9 mouse cellular contexts compared by ENCODE assay signal in the genomic region with DNA sequence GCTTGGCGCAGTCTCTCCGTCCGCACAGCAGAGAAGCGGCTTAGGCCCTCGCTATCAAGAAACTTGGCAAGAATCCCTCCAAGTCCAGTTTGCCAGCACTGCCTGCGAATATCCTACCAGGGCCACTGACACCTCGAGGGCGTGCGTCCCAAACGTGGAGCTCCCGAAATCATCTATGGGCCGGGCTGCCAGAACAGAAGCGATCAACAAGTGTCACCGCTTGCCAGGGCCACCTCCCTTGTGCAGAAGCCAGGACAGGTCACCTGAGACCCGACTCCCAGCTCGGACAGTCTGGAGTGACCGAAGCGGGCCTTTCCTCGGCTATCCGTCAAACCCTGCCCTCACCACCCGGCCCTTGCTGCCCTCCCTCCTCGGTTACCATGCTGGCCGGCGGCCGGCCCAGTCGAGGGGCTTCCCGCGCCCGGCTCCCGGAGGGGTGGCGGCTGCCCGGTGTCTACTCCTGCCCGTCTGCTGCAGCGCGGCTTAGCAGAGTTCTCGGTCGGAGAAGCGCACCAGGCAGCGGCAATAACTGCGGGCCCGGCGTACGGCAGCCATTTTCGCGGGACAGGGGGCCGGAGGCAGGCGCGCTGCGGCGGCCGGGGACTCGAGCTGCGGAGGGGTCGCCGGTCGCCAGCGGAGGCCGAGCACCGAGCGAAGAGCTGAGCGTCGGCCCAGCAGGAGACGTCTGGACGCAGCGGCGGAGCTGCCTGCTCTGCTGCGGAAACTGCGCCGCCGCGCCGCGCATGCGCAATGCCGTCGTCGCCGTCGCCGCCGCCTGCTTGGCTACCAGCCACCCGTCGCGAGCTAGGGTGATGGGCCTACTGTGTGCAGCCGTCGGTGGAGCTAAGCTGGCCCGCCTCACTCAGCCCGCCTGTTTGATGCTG. TPM values are rescaled to one million over a fixed set of nuclear protein-coding genes. Genes with fewer than 3 reads are reported as not detected.
DNase-seq lines count a peak whose midpoint lies in the region; ATAC-seq and TF ChIP-seq lines count a peak whose summit lies in the region.
"Had no signal": no experiment of that assay in that cellular context is flagged by ENCODE, and none has a peak within 500 bp of the region (broad histone marks: within the 10 kb centered on the region; RNA-seq: fewer than 3 reads in every experiment).

No protein-coding gene starts in this region.

- H3K27ac ChIP-seq in heart, embryonic 12.5 days (ENCODE audit: poor library complexity, severe bottlenecking), result peak overlapping the region; percentile 98
- peak overlapping the region; percentile 97 for H3K27ac ChIP-seq in liver, embryonic 14.5 days
- H3K27ac ChIP-seq in stomach, embryonic 15.5 days, result peak overlapping the region; percentile 95

- peaks cover 60% of the 10 kb centered on the region for H3K4me1 ChIP-seq in erythroblast, embryonic 14.5 days (ENCODE audit: control insufficient read depth)
- peaks cover 15% of the 10 kb centered on the region for H3K4me1 ChIP-seq in heart, embryonic 12.5 days (replicated peaks)
- peaks cover 35 to 38% of the 10 kb centered on the region in 2 experiments for H3K4me1 ChIP-seq in liver, embryonic 14.5 days (replicated peaks; ENCODE audit: control insufficient read depth in 2 of 2, insufficient read depth in 2 of 2, low read length in 1 of 2)
- peaks cover 10% of the 10 kb centered on the region for H3K4me1 ChIP-seq in stomach, embryonic 15.5 days

- DNase-seq in CD4-positive, CD25-positive, alpha-beta regulatory T cell, adult 2 months (ENCODE audit: low read depth, low spot score), result peak; percentile 96
- peak; percentile 68 for DNase-seq in brain, embryonic 18.5 days (ENCODE audit: low read depth, low spot score)
- peak; percentile 89 for DNase-seq in kidney, postnatal 10 days
- peak; percentile 73 to 76 (median 75) for DNase-seq in liver, embryonic 14.5 days (ENCODE audit: low read depth in 3 of 3, low spot score in 3 of 3)
- DNase-seq in neural tube, embryonic 10.5 days (ENCODE audit: extremely low spot score, low spot score), result peak; percentile 86

- peak overlapping the region; percentile 95 for H3K9ac ChIP-seq in heart, embryonic 12.5 days
- H3K9ac ChIP-seq in liver, embryonic 14.5 days (replicated peaks), result peak overlapping the region; percentile 98
- H3K9ac ChIP-seq in stomach, embryonic 15.5 days, result peak overlapping the region; percentile 73

- H3K4me3 ChIP-seq in erythroblast, embryonic 14.5 days (replicated peaks), result peak overlapping the region; percentile 100
- H3K4me3 ChIP-seq in heart, embryonic 12.5 days, result peak overlapping the region; percentile 93
- peak overlapping the region; percentile 74 to 81 for H3K4me3 ChIP-seq in liver, embryonic 14.5 days (ENCODE audit: insufficient read depth in 1 of 2, low read depth in 2 of 2, low read length in 2 of 2)
- peak overlapping the region; percentile 70 for H3K4me3 ChIP-seq in stomach, embryonic 15.5 days (replicated peaks)

- under 1% methylated on average over 88 of the region's 88 CpGs for WGBS in heart, embryonic 12.5 days
- under 1% methylated on average over 87 of the region's 88 CpGs for WGBS in liver, embryonic 14.5 days (ENCODE audit: insufficient replicate concordance)
- WGBS in stomach, embryonic 15.5 days, result under 1% methylated on average over 86 of the region's 88 CpGs

- peak; percentile 87 for ATAC-seq in heart, embryonic 12.5 days (ENCODE audit: insufficient number of reproducible peaks, low FRiP score)
- ATAC-seq in liver, embryonic 14.5 days (ENCODE audit: insufficient read depth), result peak; percentile 81
- ATAC-seq in stomach, embryonic 15.5 days (ENCODE audit: insufficient read depth, low FRiP score, low read depth), result peak; percentile 75

- H3K27me3 ChIP-seq in erythroblast, embryonic 14.5 days (ENCODE audit: control insufficient read depth), result no peaks in the 10 kb centered on the region
- no peaks in the 10 kb centered on the region for H3K27me3 ChIP-seq in heart, embryonic 12.5 days (replicated peaks)
- no peaks in the 10 kb centered on the region for H3K27me3 ChIP-seq in liver, embryonic 14.5 days (ENCODE audit: control insufficient read depth, insufficient read depth, low read length)
- no peaks in the 10 kb centered on the region for H3K27me3 ChIP-seq in stomach, embryonic 15.5 days (replicated peaks)

- peaks cover 37% of the 10 kb centered on the region for H3K36me3 ChIP-seq in erythroblast, embryonic 14.5 days (ENCODE audit: control insufficient read depth)
- peaks cover 10% of the 10 kb centered on the region; the same call in 1 of the 2 replicates for H3K36me3 ChIP-seq in heart, embryonic 12.5 days
- peaks cover 15% of the 10 kb centered on the region for H3K36me3 ChIP-seq in liver, embryonic 14.5 days (replicated peaks; ENCODE audit: control insufficient read depth, insufficient read depth, low read depth)
- no peaks in the 10 kb centered on the region for H3K36me3 ChIP-seq in stomach, embryonic 15.5 days

- peaks cover 2% of the 10 kb centered on the region for H3K9me3 ChIP-seq in erythroblast, embryonic 14.5 days (ENCODE audit: control insufficient read depth, low read length)
- no peaks in the 10 kb centered on the region for H3K9me3 ChIP-seq in heart, embryonic 12.5 days (replicated peaks)
- no peaks in the 10 kb centered on the region for H3K9me3 ChIP-seq in liver, embryonic 14.5 days (ENCODE audit: control insufficient read depth, low read length)
- no peaks in the 10 kb centered on the region for H3K9me3 ChIP-seq in stomach, embryonic 15.5 days

- peak overlapping the region; percentile 81 for H3K4me2 ChIP-seq in heart, embryonic 12.5 days
- H3K4me2 ChIP-seq in liver, embryonic 14.5 days (ENCODE audit: low read depth), result peak overlapping the region; percentile 85
- peak overlapping the region; percentile 85 for H3K4me2 ChIP-seq in stomach, embryonic 15.5 days

- no peak for TF ChIP-seq EP300 in liver, embryonic 14.5 days (IDR thresholded peaks at IDR 0.05; ENCODE audit: low read depth)

- no peak; the same call in 1 of the 2 replicates for TF ChIP-seq CTCF in liver, embryonic 14.5 days (IDR thresholded peaks at IDR 0.05; ENCODE audit: low read depth)

RNA-seq across cellular contexts. Expression of a gene that starts 0.7 kb away (rescaled TPM):
- polyA plus RNA-seq in erythroblast, embryonic 14.5 days (2012), result 20.3 and 21.9 TPM in 2 replicates
- 44.2 and 45.9 TPM in 2 replicates for polyA plus RNA-seq in heart, embryonic 12.5 days (2016; fragmentation: Nextera tagmentation; extraction: Ambion mirVana)
- 47.3 and 78.1 TPM in 2 replicates for polyA plus RNA-seq in liver, embryonic 14.5 days (2012; rRNA removed)
- polyA plus RNA-seq in liver, embryonic 14.5 days (2014; fragmentation: Nextera tagmentation; extraction: Ambion mirVana), result 68.1 and 80.0 TPM in 2 replicates
- 44.1 and 46.1 TPM in 2 replicates for polyA plus RNA-seq in stomach, embryonic 15.5 days (2015; fragmentation: Nextera tagmentation; extraction: Ambion mirVana)

RNA-seq across cellular contexts. Expression of a gene that starts 0.8 kb away (rescaled TPM):
- polyA plus RNA-seq in erythroblast, embryonic 14.5 days (2012), result 0.35 and 0.62 TPM in 2 replicates
- polyA plus RNA-seq in heart, embryonic 12.5 days (2016; fragmentation: Nextera tagmentation; extraction: Ambion mirVana), result 15.8 and 18.8 TPM in 2 replicates
- 3.0 and 3.6 TPM in 2 replicates for polyA plus RNA-seq in liver, embryonic 14.5 days (2012; rRNA removed)
- 3.7 and 4.7 TPM in 2 replicates for polyA plus RNA-seq in liver, embryonic 14.5 days (2014; fragmentation: Nextera tagmentation; extraction: Ambion mirVana)
- 20.8 and 25.9 TPM in 2 replicates for polyA plus RNA-seq in stomach, embryonic 15.5 days (2015; fragmentation: Nextera tagmentation; extraction: Ambion mirVana)

RNA-seq across cellular contexts. Expression of a gene that starts 56.4 kb away (rescaled TPM):
- polyA plus RNA-seq in erythroblast, embryonic 14.5 days (2012), result not detected in 2 replicates
- polyA plus RNA-seq in heart, embryonic 12.5 days (2016; fragmentation: Nextera tagmentation; extraction: Ambion mirVana), result not detected in 2 replicates
- not detected in 2 replicates for polyA plus RNA-seq in liver, embryonic 14.5 days (2012; rRNA removed)
- not detected in 2 replicates for polyA plus RNA-seq in liver, embryonic 14.5 days (2014; fragmentation: Nextera tagmentation; extraction: Ambion mirVana)
- not detected in 2 replicates for polyA plus RNA-seq in stomach, embryonic 15.5 days (2015; fragmentation: Nextera tagmentation; extraction: Ambion mirVana)
- polyA plus RNA-seq: gonadal fat pad, adult 2 months had no signal

Comparison
In these comparisons a context has a peak if more than half of its experiments do, and no peak if none do; other contexts are left out.
1. Peak in every context shown above with its lines: DNase-seq, ATAC-seq, H3K4me3 ChIP-seq and H3K27ac ChIP-seq.